Mouse (Mus musculus): ENCODE data around the gene Hist1h2bg. TPM values are rescaled to one million over a fixed set of nuclear protein-coding genes. Genes with fewer than 3 reads are reported as not detected.

The Hist1h2bg gene
- polyA plus RNA-seq, 1 experiment from 2014 or later, result 6.5 TPM

- Histone ChIP-seq H3K27me3 (no peaks in the 10 kb centered on the region), H3K4me3 (replicated peaks) (no peak overlapping the region), H3K9me3 (replicated peaks) (no peaks in the 10 kb centered on the region), H3K4me2 (replicated peaks) (no peak overlapping the region), H3K27ac (replicated peaks) (no peak overlapping the region), H3K9ac (no peak overlapping the region), H3K36me3 (no peaks in the 10 kb centered on the region), H3K4me1 (no peaks in the 10 kb centered on the region)
- 59% methylated on average over 2 of the region's 2 CpGs for WGBS
- ATAC-seq (ENCODE audit: insufficient number of reproducible peaks, low FRiP score, low TSS enrichment, low read depth), result no peak
Measured at GRCm38 (mm10) chr13:23610393-23610792, 39.2 kb downstream of the Hist1h2bg start.

- Histone ChIP-seq H3K4me3 (replicated peaks) (no peak overlapping the region), H3K27me3 (no peaks in the 10 kb centered on the region), H3K27ac (replicated peaks) (no peak overlapping the region), H3K4me1 (no peaks in the 10 kb centered on the region), H3K9me3 (replicated peaks) (no peaks in the 10 kb centered on the region), H3K9ac (no peak overlapping the region), H3K36me3 (no peaks in the 10 kb centered on the region), H3K4me2 (replicated peaks) (no peak overlapping the region)
- ATAC-seq (ENCODE audit: insufficient number of reproducible peaks, low FRiP score, low TSS enrichment, low read depth), result no peak
- 85% methylated on average over 3 of the region's 3 CpGs for WGBS
Measured at GRCm38 (mm10) chr13:23611638-23612037, 40.4 kb downstream of the Hist1h2bg start.

DNA sequence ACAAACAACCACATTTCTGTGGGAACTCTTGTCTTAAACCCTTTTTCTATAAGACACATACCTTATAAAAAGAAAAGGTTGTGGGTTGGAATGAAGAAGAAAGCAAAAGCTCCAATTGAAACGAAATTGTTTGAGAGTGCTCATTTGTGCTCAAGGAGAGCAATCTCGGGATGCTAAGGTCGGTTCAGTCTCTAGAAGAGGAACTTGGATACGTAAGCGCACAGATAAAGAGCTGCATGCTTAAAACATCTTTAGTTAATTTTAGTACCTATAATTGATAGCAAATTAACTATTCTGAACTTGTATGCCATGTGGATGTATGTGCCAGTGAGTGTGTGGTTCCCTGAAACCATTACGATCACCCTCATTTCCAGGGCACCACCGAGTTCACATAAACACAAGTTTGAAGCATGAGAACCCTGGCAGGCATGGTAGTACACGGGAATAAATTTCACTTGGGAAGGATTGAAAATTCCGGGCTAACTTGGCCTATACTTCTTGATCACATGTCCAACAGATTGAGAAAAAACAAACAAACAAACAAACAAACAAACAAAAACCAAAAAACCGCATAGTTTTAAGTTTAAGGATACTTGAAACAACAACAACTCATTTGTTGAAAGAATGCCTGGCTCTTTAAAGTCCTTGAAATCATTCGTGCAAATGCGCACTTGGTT, 49.0 kb downstream of the Hist1h2bg start:
- no peak for ATAC-seq (ENCODE audit: insufficient number of reproducible peaks, low FRiP score, low TSS enrichment, low read depth)
- peak overlapping the region; percentile 54 for H3K4me3 ChIP-seq (replicated peaks)
- H3K4me2 ChIP-seq (replicated peaks), result peak overlapping the region; percentile 86
- no peaks in the 10 kb centered on the region for H3K9me3 ChIP-seq (replicated peaks)
- peaks cover 10% of the 10 kb centered on the region for H3K4me1 ChIP-seq
- no peaks in the 10 kb centered on the region for H3K36me3 ChIP-seq
- peak overlapping the region; percentile 50 for H3K9ac ChIP-seq
- H3K27me3 ChIP-seq, result no peaks in the 10 kb centered on the region
- whole genome bisulfite sequencing, result 38% methylated on average over 12 of the region's 12 CpGs
- peak overlapping the region; percentile 98 for H3K27ac ChIP-seq (replicated peaks)

GRCm38 (mm10) chr13:23620733-23621531, 49.7 kb downstream of the Hist1h2bg start, which contains the start of gene Hist1h2be:
Hist1h2be (minus strand) TSS chr13:23621124.
- peak; percentile 88 for ATAC-seq (ENCODE audit: insufficient number of reproducible peaks, low FRiP score, low TSS enrichment, low read depth)
- H3K9me3 ChIP-seq (replicated peaks), result no peaks in the 10 kb centered on the region
- WGBS, result under 1% methylated on average over 27 of the region's 27 CpGs

More at GRCm38 (mm10) chr13:23620733-23621531, 49.7 kb downstream of the Hist1h2bg start, which contains the start of gene Hist1h2be:
- Histone ChIP-seq H3K27me3 (no peaks in the 10 kb centered on the region), H3K36me3 (no peaks in the 10 kb centered on the region), H3K9ac (peak within 1 kb of the TSS; percentile 83), H3K4me1 (peaks cover 10% of the 10 kb centered on the region), H3K4me2 (replicated peaks) (peak within 1 kb of the TSS; percentile 86), H3K4me3 (replicated peaks) (peak within 1 kb of the TSS; percentile 54), H3K27ac (replicated peaks) (peak within 1 kb of the TSS; percentile 98)

Small RNAs within 50 kb of the gene (microRNA-seq; reads per million reads assigned to microRNA genes)
- gene Gm44297 (ENCODE audit: borderline number of aligned reads), result not detected
- gene Gm44359 (ENCODE audit: borderline number of aligned reads), result not detected
- gene Gm44394 (ENCODE audit: borderline number of aligned reads), result not detected

Other genes starting within 250 kb of the Hist1h2bg start
- 38.5 and 43.1 TPM in 2 replicates for gene Zfp322a, start 202.2 kb upstream of the Hist1h2bg start, polyA plus RNA-seq (2015; fragmentation: Nextera tagmentation; extraction: Ambion mirVana)
- 12.2 and 12.7 TPM in 2 replicates for gene Abt1, start 147.5 kb upstream of the Hist1h2bg start, polyA plus RNA-seq (2015; fragmentation: Nextera tagmentation; extraction: Ambion mirVana)
- gene Btn1a1, start 105.5 kb upstream of the Hist1h2bg start, polyA plus RNA-seq (2015; fragmentation: Nextera tagmentation; extraction: Ambion mirVana), result 0.04 TPM in 1 of 2 replicates, not detected in the other
- gene Btn2a2, start 82.5 kb upstream of the Hist1h2bg start, polyA plus RNA-seq (2015; fragmentation: Nextera tagmentation; extraction: Ambion mirVana), result 0.55 and 0.65 TPM in 2 replicates
- 6.1 and 7.1 TPM in 2 replicates for gene Hist1h4h, start 40.3 kb upstream of the Hist1h2bg start, polyA plus RNA-seq (2015; fragmentation: Nextera tagmentation; extraction: Ambion mirVana)
- 2.7 and 3.4 TPM in 2 replicates for gene Hist1h2af, start 37.5 kb upstream of the Hist1h2bg start, polyA plus RNA-seq (2015; fragmentation: Nextera tagmentation; extraction: Ambion mirVana)
- gene Hist1h3g, start 36.0 kb upstream of the Hist1h2bg start, polyA plus RNA-seq (2015; fragmentation: Nextera tagmentation; extraction: Ambion mirVana), result 3.2 and 5.3 TPM in 2 replicates
- gene Hist1h2bh, start 28.0 kb upstream of the Hist1h2bg start, polyA plus RNA-seq (2015; fragmentation: Nextera tagmentation; extraction: Ambion mirVana), result 1.0 and 1.1 TPM in 2 replicates
- gene Hist1h3f, start 27.3 kb upstream of the Hist1h2bg start, polyA plus RNA-seq (2015; fragmentation: Nextera tagmentation; extraction: Ambion mirVana), result 0.25 and 0.37 TPM in 2 replicates
- 1.1 and 1.7 TPM in 2 replicates for gene Hist1h4f, start 19.7 kb upstream of the Hist1h2bg start, polyA plus RNA-seq (2015; fragmentation: Nextera tagmentation; extraction: Ambion mirVana)
- gene Hist1h1d, start 18.1 kb upstream of the Hist1h2bg start, polyA plus RNA-seq (2015; fragmentation: Nextera tagmentation; extraction: Ambion mirVana), result 0.44 and 0.55 TPM in 2 replicates
- gene Hist1h3e, start 9.0 kb upstream of the Hist1h2bg start, polyA plus RNA-seq (2015; fragmentation: Nextera tagmentation; extraction: Ambion mirVana), result 3.7 and 4.4 TPM in 2 replicates
- gene Hist1h2ae, start 176 bp upstream of the Hist1h2bg start, polyA plus RNA-seq (2015; fragmentation: Nextera tagmentation; extraction: Ambion mirVana), result 53.3 and 77.8 TPM in 2 replicates
- gene Hist1h2bf, start 2.8 kb downstream of the Hist1h2bg start, polyA plus RNA-seq (2015; fragmentation: Nextera tagmentation; extraction: Ambion mirVana), result 2.8 and 3.7 TPM in 2 replicates
- 1.8 and 3.9 TPM in 2 replicates for gene Hist1h2ad, start 3.0 kb downstream of the Hist1h2bg start, polyA plus RNA-seq (2015; fragmentation: Nextera tagmentation; extraction: Ambion mirVana)
- 5.0 and 6.0 TPM in 2 replicates for gene Hist1h3d, start 4.4 kb downstream of the Hist1h2bg start, polyA plus RNA-seq (2015; fragmentation: Nextera tagmentation; extraction: Ambion mirVana)
- 86.2 and 107 TPM in 2 replicates for gene Hist1h4d, start 10.2 kb downstream of the Hist1h2bg start, polyA plus RNA-seq (2015; fragmentation: Nextera tagmentation; extraction: Ambion mirVana)
- gene Hist1h2be, start 49.7 kb downstream of the Hist1h2bg start, polyA plus RNA-seq (2015; fragmentation: Nextera tagmentation; extraction: Ambion mirVana), result 2.7 and 3.6 TPM in 2 replicates
- 14.7 and 20.7 TPM in 2 replicates for gene Hist1h1e, start 51.2 kb downstream of the Hist1h2bg start, polyA plus RNA-seq (2015; fragmentation: Nextera tagmentation; extraction: Ambion mirVana)
- 1.1 and 1.3 TPM in 2 replicates for gene Hist1h2ac, start 112.6 kb downstream of the Hist1h2bg start, polyA plus RNA-seq (2015; fragmentation: Nextera tagmentation; extraction: Ambion mirVana)
- gene Hist1h2bc, start 112.8 kb downstream of the Hist1h2bg start, polyA plus RNA-seq (2015; fragmentation: Nextera tagmentation; extraction: Ambion mirVana), result 63.3 and 66.8 TPM in 2 replicates
- gene Hist1h1t, start 124.4 kb downstream of the Hist1h2bg start, polyA plus RNA-seq (2015; fragmentation: Nextera tagmentation; extraction: Ambion mirVana), result not detected in 2 replicates
- 4.2 and 5.3 TPM in 2 replicates for gene Hist1h4c, start 127.1 kb downstream of the Hist1h2bg start, polyA plus RNA-seq (2015; fragmentation: Nextera tagmentation; extraction: Ambion mirVana)
- gene Hfe, start 139.5 kb downstream of the Hist1h2bg start, polyA plus RNA-seq (2015; fragmentation: Nextera tagmentation; extraction: Ambion mirVana), result 8.7 and 13.0 TPM in 2 replicates
- gene Hist1h1c, start 167.4 kb downstream of the Hist1h2bg start, polyA plus RNA-seq (2015; fragmentation: Nextera tagmentation; extraction: Ambion mirVana), result 36.4 TPM in 2 replicates
- gene Hist1h3c, start 174.2 kb downstream of the Hist1h2bg start, polyA plus RNA-seq (2015; fragmentation: Nextera tagmentation; extraction: Ambion mirVana), result 3.5 and 4.8 TPM in 2 replicates
- 2.0 and 2.1 TPM in 2 replicates for gene Hist1h2bb, start 175.3 kb downstream of the Hist1h2bg start, polyA plus RNA-seq (2015; fragmentation: Nextera tagmentation; extraction: Ambion mirVana)
- 23.1 and 38.3 TPM in 2 replicates for gene Hist1h2ab, start 179.7 kb downstream of the Hist1h2bg start, polyA plus RNA-seq (2015; fragmentation: Nextera tagmentation; extraction: Ambion mirVana)
- gene Hist1h3b, start 180.9 kb downstream of the Hist1h2bg start, polyA plus RNA-seq (2015; fragmentation: Nextera tagmentation; extraction: Ambion mirVana), result 8.4 and 9.7 TPM in 2 replicates
- 2.6 and 3.0 TPM in 2 replicates for gene Hist1h4b, start 185.6 kb downstream of the Hist1h2bg start, polyA plus RNA-seq (2015; fragmentation: Nextera tagmentation; extraction: Ambion mirVana)
- 0.39 and 0.42 TPM in 2 replicates for gene Hist1h4a, start 189.8 kb downstream of the Hist1h2bg start, polyA plus RNA-seq (2015; fragmentation: Nextera tagmentation; extraction: Ambion mirVana)
- gene Hist1h3a, start 191.0 kb downstream of the Hist1h2bg start, polyA plus RNA-seq (2015; fragmentation: Nextera tagmentation; extraction: Ambion mirVana), result 2.3 and 3.5 TPM in 2 replicates
- gene Hist1h1a, start 192.3 kb downstream of the Hist1h2bg start, polyA plus RNA-seq (2015; fragmentation: Nextera tagmentation; extraction: Ambion mirVana), result 1.8 and 1.9 TPM in 2 replicates
- gene Trim38, start 198.5 kb downstream of the Hist1h2bg start, polyA plus RNA-seq (2015; fragmentation: Nextera tagmentation; extraction: Ambion mirVana), result not detected in 2 replicates
- gene Slc17a2, start 235.6 kb downstream of the Hist1h2bg start, polyA plus RNA-seq (2015; fragmentation: Nextera tagmentation; extraction: Ambion mirVana), result not detected in 2 replicates